Mouse (Mus musculus) embryo, embryonic 10 days (tissue): ENCODE data around the gene Ak9.

Experiments used
- DNase-seq: peaks from one replicate; pipeline ENCODE4 v3.0.0-alpha.2; 2015; ENCODE audit warnings: low spot score

Ak9 gene

GRCm38 (mm10) chr10:41450780-41451522, 147.2 kb downstream of the Ak9 start:
- no peak for DNase-seq

DNA sequence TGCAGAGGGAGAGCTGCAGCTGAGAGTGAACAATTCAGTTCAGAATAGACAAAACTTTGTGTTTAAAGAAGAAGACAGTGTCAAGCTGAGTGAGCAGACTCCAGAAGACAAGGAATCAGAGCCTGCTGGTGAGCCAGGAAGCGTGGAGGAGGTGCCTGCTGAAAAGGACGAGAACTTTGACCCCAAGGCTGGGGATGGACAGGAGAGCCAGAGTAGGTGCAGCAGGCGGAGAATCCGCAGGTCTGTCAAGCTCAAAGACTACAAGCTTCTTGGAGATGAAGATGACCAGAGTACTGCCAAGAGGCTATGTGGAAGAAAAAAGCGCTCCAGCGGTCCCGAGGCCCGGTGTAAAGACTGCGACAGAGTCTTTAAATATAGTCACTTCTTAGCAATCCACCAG, 147.9 kb downstream of the Ak9 start:
- DNase-seq, result no peak

DNA sequence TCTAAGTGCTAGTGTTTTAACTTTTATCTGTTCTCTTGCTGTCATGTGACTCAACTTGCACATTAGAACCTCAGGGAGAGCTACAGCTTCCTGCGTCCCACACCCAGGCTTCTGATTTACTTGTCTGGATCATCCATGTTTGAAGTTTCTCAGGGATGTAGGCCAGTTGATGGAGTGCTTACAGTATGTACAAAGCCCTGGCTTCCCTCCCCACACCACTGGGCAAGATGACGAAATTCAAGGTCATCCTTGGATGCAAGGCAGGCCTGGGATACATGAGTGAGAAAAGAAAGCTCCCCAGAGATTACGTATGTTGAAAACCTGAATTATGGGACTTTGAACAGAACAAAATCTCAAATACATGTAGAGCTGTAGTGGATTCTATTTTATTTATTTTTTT, 149.0 kb downstream of the Ak9 start:
- DNase-seq, result no peak

GRCm38 (mm10) chr10:41459990-41460389, 156.2 kb downstream of the Ak9 start:
- DNase-seq, result no peak

DNA sequence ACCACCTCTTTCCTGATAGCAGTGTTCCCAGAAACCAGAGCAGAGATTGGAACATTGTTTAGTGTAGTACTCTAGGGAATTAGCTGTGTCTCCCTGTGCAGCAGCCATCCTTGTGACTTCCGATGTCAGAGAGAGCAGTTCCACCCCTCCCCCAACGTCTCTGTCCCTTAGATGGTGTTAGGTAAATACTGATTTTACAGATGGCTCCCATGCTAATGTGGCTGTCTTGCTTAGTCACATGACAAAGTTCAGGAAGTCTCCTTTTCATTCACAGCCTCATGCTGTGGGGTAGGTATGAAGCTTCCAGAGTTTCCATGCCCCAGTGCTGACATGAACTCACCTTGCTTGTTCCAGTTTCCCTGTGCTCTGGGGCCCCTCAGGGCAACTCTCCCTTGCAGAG, 156.7 kb downstream of the Ak9 start:
- DNase-seq, result no peak

GRCm38 (mm10) chr10:41461057-41461722, 157.4 kb downstream of the Ak9 start:
- no peak for DNase-seq

GRCm38 (mm10) chr10:41464401-41464955, 160.7 kb downstream of the Ak9 start:
- no peak for DNase-seq

DNA sequence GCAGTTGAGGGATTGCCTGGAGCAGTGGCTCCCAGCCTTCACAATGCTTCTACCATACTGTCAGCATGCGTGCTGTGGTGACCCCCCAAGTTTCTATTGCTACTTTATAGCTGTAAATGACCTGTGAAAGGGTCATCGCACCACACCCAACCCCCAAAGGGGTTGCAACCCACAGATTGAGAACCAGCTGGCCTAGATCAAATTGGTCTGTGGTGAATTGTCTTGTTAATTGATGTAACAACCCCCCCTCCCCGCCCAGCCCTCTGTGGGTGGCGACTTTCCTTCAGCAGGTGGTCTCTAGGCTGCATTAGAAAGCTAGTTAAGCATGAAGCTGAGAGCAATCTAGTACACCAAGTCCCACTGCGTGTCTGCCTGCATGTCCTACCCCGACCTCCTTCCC, 163.5 kb downstream of the Ak9 start:
- no peak for DNase-seq

GRCm38 (mm10) chr10:41470693-41471092, 166.9 kb downstream of the Ak9 start:
- DNase-seq, result no peak

- DNase-seq, result no peak
Measured at GRCm38 (mm10) chr10:41472534-41472933, 168.8 kb downstream of the Ak9 start.

DNA sequence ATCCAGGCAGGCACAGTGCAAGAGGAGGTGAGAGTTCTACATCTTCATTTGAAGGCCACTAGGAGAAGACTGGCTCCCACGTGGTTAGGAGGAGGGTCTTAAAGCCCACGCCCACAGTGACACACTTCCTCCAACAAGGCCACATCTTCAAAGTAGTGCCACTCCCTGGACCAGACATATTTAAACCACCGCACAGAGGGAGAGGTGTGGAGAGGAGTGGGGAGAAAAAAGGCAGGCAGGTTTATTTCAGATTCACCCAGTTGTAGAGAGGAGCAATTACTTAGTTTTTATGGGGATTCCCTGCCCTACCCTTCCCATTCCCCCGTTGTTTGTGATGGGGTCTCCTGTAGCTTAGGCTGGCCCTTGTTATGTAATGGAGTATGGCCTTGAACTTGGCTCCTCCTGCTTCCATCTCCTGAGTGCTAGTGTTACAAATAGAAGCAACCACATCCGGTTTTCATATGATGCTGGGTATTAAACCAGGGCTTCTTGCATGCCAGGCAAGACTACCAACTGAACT, 169.2 kb downstream of the Ak9 start:
- no peak for DNase-seq

GRCm38 (mm10) chr10:41473782-41474468, 170.1 kb downstream of the Ak9 start:
- no peak for DNase-seq

DNA sequence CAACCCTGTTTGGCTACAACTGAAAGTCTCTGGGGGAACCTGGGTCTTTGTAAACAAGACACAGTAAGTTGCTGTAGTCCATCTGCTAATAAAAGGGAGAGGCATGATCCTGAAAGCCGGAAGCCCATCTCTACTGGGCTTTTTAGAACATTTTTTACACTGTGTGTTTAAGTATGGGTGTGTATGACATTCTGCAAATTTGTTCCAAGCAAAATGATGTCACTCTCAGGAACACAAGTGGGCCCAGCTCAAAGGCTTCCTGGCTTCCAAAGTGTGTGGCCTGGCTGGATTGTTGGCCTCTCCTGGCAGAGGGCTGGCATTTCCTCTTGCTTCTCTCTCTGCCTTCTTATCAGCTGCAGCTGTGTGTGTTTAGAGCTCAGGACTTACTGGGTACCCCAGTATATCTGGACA, 171.2 kb downstream of the Ak9 start:
- no peak for DNase-seq

DNA sequence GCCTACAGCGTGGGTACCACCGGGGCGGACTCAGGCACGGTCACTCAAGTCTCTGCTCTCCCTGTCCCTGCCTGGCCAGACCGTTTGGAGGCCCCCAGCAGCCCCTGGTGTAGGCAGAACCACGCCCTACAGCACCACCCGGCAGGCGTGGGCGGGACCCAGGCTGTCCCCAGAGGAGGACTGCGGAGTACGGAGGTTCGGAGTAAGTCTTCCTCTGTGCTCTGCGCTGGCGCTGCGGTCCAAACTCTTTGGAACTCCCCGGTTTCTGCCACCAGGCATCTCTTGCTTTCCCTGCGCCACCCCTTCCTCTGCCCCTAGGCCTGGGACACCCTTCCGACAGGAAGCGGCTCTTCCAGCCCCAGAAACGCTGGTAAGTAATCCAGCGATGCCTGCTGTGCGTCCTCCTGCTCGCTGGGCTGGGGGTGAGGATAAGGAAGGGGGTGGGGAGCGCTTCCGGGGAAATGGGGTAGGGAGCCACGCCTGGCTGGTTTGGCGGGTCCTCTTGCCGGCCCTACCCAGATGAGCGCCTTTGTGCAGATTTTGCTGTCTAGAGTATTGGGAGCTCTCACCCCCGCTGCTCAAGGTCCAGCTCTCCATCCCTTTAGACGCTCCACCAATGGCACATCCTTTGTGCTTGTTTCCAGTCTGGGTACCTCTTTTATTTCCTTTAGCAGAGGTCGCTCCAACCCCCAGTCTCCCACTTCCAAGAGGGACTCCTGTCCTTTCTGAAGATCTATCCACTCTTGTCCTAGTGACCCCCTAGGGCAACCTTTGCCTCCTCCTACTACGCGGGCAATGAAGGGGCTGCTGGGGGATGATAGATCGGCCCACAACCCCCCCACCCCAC, 172.6 kb downstream of the Ak9 start, which contains the start of gene Mical1:
Gene Mical1 (plus strand): TSS at position 144 of the 847 bp plus-strand sequence.
- peak; percentile 77 for DNase-seq

- DNase-seq, result peak; percentile 78
Measured at GRCm38 (mm10) chr10:41477018-41477277, 173.2 kb downstream of the Ak9 start.

- DNase-seq, result peak; percentile 87
Measured at GRCm38 (mm10) chr10:41477278-41478181, 173.8 kb downstream of the Ak9 start.

DNA sequence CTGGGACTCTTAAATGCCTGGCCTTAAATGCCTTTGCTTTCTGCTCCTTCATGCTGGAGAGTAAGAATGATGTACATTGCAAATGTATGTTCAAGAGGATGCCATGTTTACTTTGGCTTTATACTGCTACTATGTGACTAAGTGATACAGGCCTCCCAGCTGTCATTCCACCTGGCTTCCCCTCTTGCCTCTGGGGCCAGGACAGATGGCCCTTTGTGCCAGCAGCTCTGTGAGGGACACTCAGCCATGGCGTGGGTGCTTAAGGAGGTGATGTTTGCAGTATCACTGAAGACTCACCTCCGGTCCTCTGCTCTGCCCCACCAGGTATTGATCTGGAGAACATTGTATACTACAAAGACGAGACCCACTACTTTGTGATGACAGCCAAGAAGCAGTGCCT, 176.2 kb downstream of the Ak9 start:
- DNase-seq, result no peak

DNA sequence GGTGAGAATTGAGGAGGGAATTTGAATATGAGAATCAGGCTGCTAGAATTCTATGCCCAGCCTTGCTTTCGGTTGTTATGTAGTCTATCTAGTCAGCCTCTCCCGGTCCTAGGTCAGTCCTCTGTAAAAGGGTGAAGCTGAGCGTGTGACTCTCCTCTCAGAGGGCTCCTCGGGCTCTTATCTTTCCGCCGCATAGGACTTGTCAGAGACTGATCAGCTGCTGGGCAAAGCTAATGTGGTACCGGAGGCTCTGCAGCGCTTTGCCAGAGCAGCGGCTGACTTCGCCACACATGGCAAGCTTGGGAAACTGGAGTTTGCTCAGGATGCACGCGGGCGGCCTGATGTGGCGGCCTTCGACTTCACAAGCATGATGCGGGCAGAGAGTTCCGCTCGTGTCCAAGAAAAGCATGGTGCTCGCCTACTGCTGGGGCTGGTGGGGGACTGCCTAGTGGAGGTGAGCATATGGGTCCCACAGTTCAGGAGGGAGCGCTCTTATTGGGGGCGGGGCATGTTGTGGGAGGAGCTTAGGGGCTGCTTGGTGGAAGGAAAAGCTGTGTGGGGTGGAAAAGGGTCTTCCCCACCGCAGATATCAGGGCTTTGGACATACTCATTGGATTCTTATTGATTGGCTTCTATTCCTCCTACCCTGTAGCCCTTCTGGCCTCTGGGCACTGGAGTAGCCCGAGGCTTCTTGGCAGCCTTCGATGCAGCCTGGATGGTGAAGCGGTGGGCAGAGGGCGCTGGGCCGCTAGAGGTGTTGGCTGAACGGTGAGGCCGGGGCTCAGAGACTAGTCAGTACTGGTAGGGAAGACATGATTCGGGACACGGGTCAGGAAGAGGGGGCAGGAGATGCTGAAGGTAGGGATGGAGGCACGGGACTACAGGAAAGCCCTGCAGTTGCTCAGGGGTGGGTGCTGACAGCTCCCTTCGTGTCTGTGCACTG, 177.4 kb downstream of the Ak9 start:
- DNase-seq, result no peak

GRCm38 (mm10) chr10:41482446-41482845, 178.7 kb downstream of the Ak9 start:
- DNase-seq, result no peak
